Mouse (Mus musculus): ENCODE results near the gene Nr3c2. TPM values are rescaled to one million over a fixed set of nuclear protein-coding genes. Genes with fewer than 3 reads are reported as not detected.
A peak's percentile ranks its signal among the peaks of the same experiment; 100 is the strongest.

The Nr3c2 gene
- polyA plus RNA-seq, 1 experiment from 2014 or later = 2.5 TPM

GRCm38 (mm10) chr8:77145285-77145684, 246.0 kb downstream of the Nr3c2 start:
- no peak overlapping the region for H3K9ac ChIP-seq (ENCODE audit: low read length)
- no peak overlapping the region for H3K4me3 ChIP-seq (ENCODE audit: low read depth, low read length)
- H3K9me3 ChIP-seq (ENCODE audit: control insufficient read depth, low read length) = no peaks in the 10 kb centered on the region
- H3K36me3 ChIP-seq (ENCODE audit: control insufficient read depth, insufficient read depth, low read length) = no peaks in the 10 kb centered on the region
- H3K27ac ChIP-seq (replicated peaks) = no peak overlapping the region
- 88% methylated on average over 3 of the region's 3 CpGs for WGBS
- ATAC-seq (ENCODE audit: low FRiP score, low TSS enrichment) (no peak), DNase-seq (ENCODE audit: low spot score) (no peak)
- no peaks in the 10 kb centered on the region for H3K27me3 ChIP-seq (ENCODE audit: control insufficient read depth, insufficient read depth, low read length)
- H3K4me2 ChIP-seq (replicated peaks; ENCODE audit: low read depth) = no peak overlapping the region
- TF ChIP-seq CTCF (IDR thresholded peaks at IDR 0.05; ENCODE audit: low read depth) (no peak), EP300 (optimal IDR thresholded peaks at IDR 0.05) (no peak)
- no peaks in the 10 kb centered on the region for H3K4me1 ChIP-seq (replicated peaks; ENCODE audit: control insufficient read depth, insufficient read depth)

GRCm38 (mm10) chr8:77154496-77154895, 255.3 kb downstream of the Nr3c2 start:
- no peaks in the 10 kb centered on the region for H3K36me3 ChIP-seq (ENCODE audit: control insufficient read depth, insufficient read depth, low read length)
- no peaks in the 10 kb centered on the region for H3K9me3 ChIP-seq (ENCODE audit: control insufficient read depth, low read length)
- no peaks in the 10 kb centered on the region for H3K27me3 ChIP-seq (ENCODE audit: control insufficient read depth, insufficient read depth, low read length)
- H3K4me1 ChIP-seq (replicated peaks; ENCODE audit: control insufficient read depth, insufficient read depth) = no peaks in the 10 kb centered on the region
- no peak overlapping the region for H3K27ac ChIP-seq (replicated peaks)
- H3K9ac ChIP-seq (ENCODE audit: low read length) = no peak overlapping the region
- H3K4me2 ChIP-seq (replicated peaks; ENCODE audit: low read depth) = no peak overlapping the region
- 53% methylated on average over 3 of the region's 3 CpGs for WGBS
- TF ChIP-seq CTCF (IDR thresholded peaks at IDR 0.05; ENCODE audit: low read depth) = peak; percentile 72
- TF ChIP-seq EP300 (optimal IDR thresholded peaks at IDR 0.05) = no peak
- DNase-seq (ENCODE audit: low spot score) (no peak), ATAC-seq (ENCODE audit: low FRiP score, low TSS enrichment) (no peak)
- H3K4me3 ChIP-seq (ENCODE audit: low read depth, low read length) = no peak overlapping the region

DNA sequence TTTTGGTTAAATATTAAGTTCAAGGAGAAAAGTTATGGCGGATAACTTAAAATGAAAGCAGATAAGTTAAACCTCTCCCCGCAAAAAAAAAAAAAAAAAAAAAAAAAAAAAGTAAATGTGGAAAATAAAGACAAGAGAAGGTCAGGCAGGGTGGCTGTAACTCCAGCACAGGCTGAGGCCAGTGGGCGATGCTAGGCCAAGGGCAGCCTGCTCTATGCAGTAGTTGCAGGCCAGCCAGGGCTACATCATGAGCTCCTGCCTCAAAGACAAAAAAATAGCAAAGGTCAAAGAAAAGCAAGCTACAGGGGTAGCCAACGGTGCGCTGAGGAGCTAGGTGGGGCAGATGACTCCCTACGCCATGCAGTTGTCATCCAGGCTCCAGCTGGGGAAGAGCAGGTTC, 270.1 kb downstream of the Nr3c2 start:
- H3K9ac ChIP-seq (ENCODE audit: low read length) = no peak overlapping the region
- DNase-seq (ENCODE audit: low spot score) (no peak), ATAC-seq (ENCODE audit: low FRiP score, low TSS enrichment) (no peak)
- no peaks in the 10 kb centered on the region for H3K36me3 ChIP-seq (ENCODE audit: control insufficient read depth, insufficient read depth, low read length)
- TF ChIP-seq CTCF (IDR thresholded peaks at IDR 0.05; ENCODE audit: low read depth) (no peak), EP300 (optimal IDR thresholded peaks at IDR 0.05) (no peak)
- H3K27ac ChIP-seq (replicated peaks) = no peak overlapping the region
- no peaks in the 10 kb centered on the region for H3K27me3 ChIP-seq (ENCODE audit: control insufficient read depth, insufficient read depth, low read length)
- H3K4me3 ChIP-seq (ENCODE audit: low read depth, low read length) = no peak overlapping the region
- no peaks in the 10 kb centered on the region for H3K4me1 ChIP-seq (replicated peaks; ENCODE audit: control insufficient read depth, insufficient read depth)
- 59% methylated on average over 6 of the region's 6 CpGs for WGBS
- no peaks in the 10 kb centered on the region for H3K9me3 ChIP-seq (ENCODE audit: control insufficient read depth, low read length)
- H3K4me2 ChIP-seq (replicated peaks; ENCODE audit: low read depth) = no peak overlapping the region

- TF ChIP-seq EP300 (optimal IDR thresholded peaks at IDR 0.05) (no peak), CTCF (IDR thresholded peaks at IDR 0.05; ENCODE audit: low read depth) (no peak)
- Histone ChIP-seq H3K27ac (replicated peaks) (no peak overlapping the region), H3K9me3 (ENCODE audit: control insufficient read depth, low read length) (no peaks in the 10 kb centered on the region), H3K27me3 (ENCODE audit: control insufficient read depth, insufficient read depth, low read length) (no peaks in the 10 kb centered on the region), H3K4me2 (replicated peaks; ENCODE audit: low read depth) (no peak overlapping the region), H3K4me1 (replicated peaks; ENCODE audit: control insufficient read depth, insufficient read depth) (no peaks in the 10 kb centered on the region), H3K4me3 (ENCODE audit: low read depth, low read length) (no peak overlapping the region), H3K9ac (ENCODE audit: low read length) (no peak overlapping the region), H3K36me3 (ENCODE audit: control insufficient read depth, insufficient read depth, low read length) (no peaks in the 10 kb centered on the region)
- DNase-seq (ENCODE audit: low spot score) (no peak), ATAC-seq (ENCODE audit: low FRiP score, low TSS enrichment) (no peak)
- WGBS = 61% methylated on average over 4 of the region's 4 CpGs
Observed at GRCm38 (mm10) chr8:77169757-77170438, 270.7 kb downstream of the Nr3c2 start.

GRCm38 (mm10) chr8:77170439-77170759, 271.2 kb downstream of the Nr3c2 start:
- no peak overlapping the region for H3K9ac ChIP-seq (ENCODE audit: low read length)
- TF ChIP-seq EP300 (optimal IDR thresholded peaks at IDR 0.05) = no peak
- TF ChIP-seq CTCF (IDR thresholded peaks at IDR 0.05; ENCODE audit: low read depth) = peak; percentile 27; the same call in 1 of the 2 replicates
- no peaks in the 10 kb centered on the region for H3K27me3 ChIP-seq (ENCODE audit: control insufficient read depth, insufficient read depth, low read length)
- 83% methylated on average over 4 of the region's 4 CpGs for WGBS
- no peaks in the 10 kb centered on the region for H3K36me3 ChIP-seq (ENCODE audit: control insufficient read depth, insufficient read depth, low read length)
- no peak overlapping the region for H3K4me2 ChIP-seq (replicated peaks; ENCODE audit: low read depth)
- H3K9me3 ChIP-seq (ENCODE audit: control insufficient read depth, low read length) = no peaks in the 10 kb centered on the region
- no peak for DNase-seq (ENCODE audit: low spot score)
- no peak overlapping the region for H3K4me3 ChIP-seq (ENCODE audit: low read depth, low read length)
- ATAC-seq (ENCODE audit: low FRiP score, low TSS enrichment) = no peak
- no peak overlapping the region for H3K27ac ChIP-seq (replicated peaks)
- no peaks in the 10 kb centered on the region for H3K4me1 ChIP-seq (replicated peaks; ENCODE audit: control insufficient read depth, insufficient read depth)

DNA sequence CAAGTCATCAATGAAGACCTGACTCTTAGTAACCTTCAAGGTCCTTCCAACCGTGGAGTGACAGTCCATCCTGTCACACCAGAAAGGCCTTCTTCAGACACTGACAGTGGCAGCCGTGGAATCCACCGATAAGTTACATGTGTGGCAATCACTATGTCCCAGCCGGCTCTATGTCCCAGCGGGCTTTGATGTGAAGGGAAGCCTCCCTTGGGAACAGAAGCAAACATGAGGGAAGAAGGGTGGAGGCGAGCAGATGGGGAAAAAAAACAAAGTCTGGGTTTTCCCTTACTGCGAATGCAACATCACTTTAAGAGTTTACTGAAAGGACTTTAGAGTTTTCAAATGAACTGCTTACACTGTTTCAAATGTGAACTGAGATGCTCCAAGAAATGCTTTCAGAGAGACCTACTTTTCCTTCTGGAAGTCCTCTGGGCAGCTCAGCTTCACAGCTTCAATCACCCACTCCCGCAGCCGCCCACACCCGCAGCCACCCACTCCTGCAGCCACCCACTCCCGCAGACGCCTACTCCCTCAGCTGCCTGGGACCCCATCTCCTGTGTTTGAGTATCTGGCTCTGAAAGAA, 273.9 kb downstream of the Nr3c2 start:
- ATAC-seq (ENCODE audit: low FRiP score, low TSS enrichment) = no peak
- H3K27me3 ChIP-seq (ENCODE audit: control insufficient read depth, insufficient read depth, low read length) = no peaks in the 10 kb centered on the region
- no peak overlapping the region for H3K9ac ChIP-seq (ENCODE audit: low read length)
- no peaks in the 10 kb centered on the region for H3K9me3 ChIP-seq (ENCODE audit: control insufficient read depth, low read length)
- no peak overlapping the region for H3K4me2 ChIP-seq (replicated peaks; ENCODE audit: low read depth)
- 62% methylated on average over 12 of the region's 12 CpGs for WGBS
- H3K27ac ChIP-seq (replicated peaks) = no peak overlapping the region
- TF ChIP-seq EP300 (optimal IDR thresholded peaks at IDR 0.05) = no peak
- TF ChIP-seq CTCF (IDR thresholded peaks at IDR 0.05; ENCODE audit: low read depth) = no peak
- H3K4me1 ChIP-seq (replicated peaks; ENCODE audit: control insufficient read depth, insufficient read depth) = no peaks in the 10 kb centered on the region
- no peak overlapping the region for H3K4me3 ChIP-seq (ENCODE audit: low read depth, low read length)
- DNase-seq (ENCODE audit: low spot score) = no peak
- H3K36me3 ChIP-seq (ENCODE audit: control insufficient read depth, insufficient read depth, low read length) = no peaks in the 10 kb centered on the region
